Mouse (Mus musculus): Measurements from ENCODE around the gene Tmem141. TPM values are rescaled to one million over a fixed set of nuclear protein-coding genes. Genes with fewer than 3 reads are reported as not detected.

Tmem141 gene
- polyA plus RNA-seq, 1 experiment from 2014 or later: 66.8 TPM

DNA sequence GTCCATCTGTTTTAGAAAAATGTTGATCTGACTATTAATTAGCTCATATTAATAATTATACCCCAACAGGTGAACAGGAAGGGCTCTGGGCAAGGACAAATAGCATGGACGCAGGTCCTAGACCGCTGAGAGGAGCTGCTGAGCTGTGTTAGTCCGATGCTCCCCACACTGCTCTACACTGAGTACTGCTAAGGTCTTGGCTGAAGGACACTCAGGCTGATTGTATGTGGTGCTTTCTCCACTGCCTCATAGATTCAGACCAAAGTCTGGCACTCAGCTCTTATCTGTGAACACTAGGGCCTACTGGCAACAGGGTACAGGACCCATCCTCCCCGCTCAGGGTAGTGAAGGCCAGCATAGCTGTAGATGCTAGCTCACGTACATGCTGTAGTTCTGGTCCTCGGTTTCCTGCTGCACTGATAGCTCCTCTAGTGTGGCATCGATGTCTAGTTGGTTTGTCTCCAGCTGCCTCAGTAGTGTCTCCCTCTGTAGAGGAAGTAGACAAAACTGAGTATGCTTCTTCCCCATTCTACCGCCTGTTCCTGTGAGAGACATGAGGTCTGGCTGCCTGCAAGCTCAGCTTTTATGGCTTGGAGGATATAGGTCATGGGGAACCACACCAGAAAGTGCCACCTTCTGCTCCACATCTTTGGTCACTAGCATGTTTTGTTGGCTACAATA lies 33.4 kb downstream of the Tmem141 start:
- Histone ChIP-seq H3K9ac (ENCODE audit: low read depth, low read length) (no peak overlapping the region), H3K4me1 (ENCODE audit: control insufficient read depth, insufficient read depth, low read depth, low read length) (no peaks in the 10 kb centered on the region), H3K4me2 (ENCODE audit: low read length) (no peak overlapping the region), H3K27ac (ENCODE audit: low read depth, low read length) (no peak overlapping the region), H3K9me3 (ENCODE audit: control insufficient read depth, low read length) (no peaks in the 10 kb centered on the region), H3K27me3 (replicated peaks; ENCODE audit: control insufficient read depth, insufficient read depth, low read length) (no peaks in the 10 kb centered on the region), H3K36me3 (ENCODE audit: control insufficient read depth, insufficient read depth, low read length) (peaks cover 33% of the 10 kb centered on the region), H3K4me3 (ENCODE audit: low read length) (no peak overlapping the region)
- no peak for ATAC-seq
- 97% methylated on average over 8 of the region's 8 CpGs for WGBS

DNA sequence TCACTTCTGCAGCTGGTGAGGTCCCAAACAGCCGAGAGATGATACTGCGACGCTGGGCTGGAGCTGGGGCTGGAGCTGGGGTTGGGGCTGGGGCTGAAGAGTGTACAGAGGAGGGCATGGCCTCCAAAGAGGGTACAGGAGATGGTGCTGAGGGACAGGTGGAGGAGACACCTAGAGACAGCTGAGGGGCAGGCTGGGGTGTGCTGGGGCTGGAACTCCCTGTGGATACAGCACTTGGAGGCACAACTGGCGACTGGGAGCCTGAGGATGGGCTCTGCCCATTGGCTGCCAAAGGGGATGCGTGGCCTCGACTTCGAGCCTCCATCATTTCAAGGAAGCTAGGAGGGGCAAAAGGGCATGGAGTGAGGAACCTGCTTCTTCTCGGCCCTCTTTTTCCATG lies 34.5 kb downstream of the Tmem141 start:
- 94% methylated on average over 8 of the region's 8 CpGs for WGBS
- no peak overlapping the region for H3K9ac ChIP-seq (ENCODE audit: low read depth, low read length)
- H3K4me2 ChIP-seq (ENCODE audit: low read length): no peak overlapping the region
- no peak for ATAC-seq
- no peak overlapping the region for H3K27ac ChIP-seq (ENCODE audit: low read depth, low read length)
- no peaks in the 10 kb centered on the region for H3K9me3 ChIP-seq (ENCODE audit: control insufficient read depth, low read length)
- H3K36me3 ChIP-seq (ENCODE audit: control insufficient read depth, insufficient read depth, low read length): peaks cover 30% of the 10 kb centered on the region
- peaks cover 6% of the 10 kb centered on the region for H3K4me1 ChIP-seq (ENCODE audit: control insufficient read depth, insufficient read depth, low read depth, low read length)
- H3K4me3 ChIP-seq (ENCODE audit: low read length): no peak overlapping the region
- no peaks in the 10 kb centered on the region for H3K27me3 ChIP-seq (replicated peaks; ENCODE audit: control insufficient read depth, insufficient read depth, low read length)

DNA sequence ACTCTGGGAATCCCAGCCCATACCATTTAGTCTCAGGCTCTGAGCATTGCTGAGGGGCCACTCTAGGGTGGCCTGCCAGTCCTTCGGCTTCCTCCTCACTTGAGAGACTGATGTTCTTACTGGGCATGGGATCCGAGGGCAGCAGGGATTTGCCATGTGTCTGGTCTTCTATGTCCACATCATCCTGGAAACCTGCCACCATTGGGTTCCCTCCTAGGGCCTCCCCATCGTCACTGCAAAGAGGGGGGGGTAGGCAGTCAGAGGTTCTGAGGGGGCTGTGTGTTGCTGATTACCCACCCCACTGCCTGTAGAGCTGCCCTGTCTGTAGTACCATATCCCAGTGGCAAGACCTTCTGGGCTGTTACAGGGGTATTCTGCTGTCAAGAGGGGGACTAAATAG lies 36.2 kb downstream of the Tmem141 start:
- Histone ChIP-seq H3K27me3 (replicated peaks; ENCODE audit: control insufficient read depth, insufficient read depth, low read length) (peaks cover 3% of the 10 kb centered on the region), H3K36me3 (ENCODE audit: control insufficient read depth, insufficient read depth, low read length) (peaks cover 20% of the 10 kb centered on the region), H3K27ac (ENCODE audit: low read depth, low read length) (no peak overlapping the region), H3K4me2 (ENCODE audit: low read length) (no peak overlapping the region), H3K4me3 (ENCODE audit: low read length) (no peak overlapping the region), H3K9ac (ENCODE audit: low read depth, low read length) (no peak overlapping the region), H3K4me1 (ENCODE audit: control insufficient read depth, insufficient read depth, low read depth, low read length) (peaks cover 20% of the 10 kb centered on the region), H3K9me3 (ENCODE audit: control insufficient read depth, low read length) (no peaks in the 10 kb centered on the region)
- WGBS: 88% methylated on average over 3 of the region's 3 CpGs
- ATAC-seq: no peak

DNA sequence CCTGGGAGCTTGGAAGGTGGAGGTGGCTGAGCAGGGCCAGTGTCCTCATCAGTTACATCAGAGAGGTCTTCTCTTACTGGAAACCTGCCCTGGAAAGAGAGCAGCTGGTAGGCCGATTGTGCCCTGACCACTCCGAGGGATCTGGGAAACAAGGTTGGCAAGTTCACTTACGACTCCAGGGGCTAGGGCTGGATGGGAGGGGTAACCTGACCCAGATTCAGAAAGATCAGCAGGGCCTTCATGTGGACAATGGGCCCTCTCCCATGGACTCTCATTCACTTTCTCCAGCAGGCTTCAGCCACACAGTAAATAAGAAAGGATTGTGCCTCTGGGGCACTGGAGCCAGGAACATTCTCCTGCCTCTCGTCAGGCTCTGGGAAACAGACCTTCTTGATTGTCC lies 36.9 kb downstream of the Tmem141 start:
- Histone ChIP-seq H3K9me3 (ENCODE audit: control insufficient read depth, low read length) (no peaks in the 10 kb centered on the region), H3K27me3 (replicated peaks; ENCODE audit: control insufficient read depth, insufficient read depth, low read length) (peaks cover 10% of the 10 kb centered on the region), H3K9ac (ENCODE audit: low read depth, low read length) (no peak overlapping the region), H3K4me2 (ENCODE audit: low read length) (no peak overlapping the region), H3K4me3 (ENCODE audit: low read length) (no peak overlapping the region), H3K36me3 (ENCODE audit: control insufficient read depth, insufficient read depth, low read length) (peaks cover 20% of the 10 kb centered on the region), H3K27ac (ENCODE audit: low read depth, low read length) (no peak overlapping the region), H3K4me1 (ENCODE audit: control insufficient read depth, insufficient read depth, low read depth, low read length) (peaks cover 28% of the 10 kb centered on the region)
- no peak for ATAC-seq
- 86% methylated on average over 4 of the region's 4 CpGs for WGBS

- no peak for ATAC-seq
- Histone ChIP-seq H3K36me3 (ENCODE audit: control insufficient read depth, insufficient read depth, low read length) (peaks cover 20% of the 10 kb centered on the region), H3K4me1 (ENCODE audit: control insufficient read depth, insufficient read depth, low read depth, low read length) (peaks cover 33% of the 10 kb centered on the region), H3K27me3 (replicated peaks; ENCODE audit: control insufficient read depth, insufficient read depth, low read length) (peaks cover 17% of the 10 kb centered on the region), H3K4me2 (ENCODE audit: low read length) (no peak overlapping the region), H3K4me3 (ENCODE audit: low read length) (no peak overlapping the region), H3K9ac (ENCODE audit: low read depth, low read length) (no peak overlapping the region), H3K27ac (ENCODE audit: low read depth, low read length) (no peak overlapping the region), H3K9me3 (ENCODE audit: control insufficient read depth, low read length) (no peaks in the 10 kb centered on the region)
- WGBS: 90% methylated on average over 3 of the region's 3 CpGs
These were observed 37.7 kb downstream of the Tmem141 start for GRCm38 (mm10) chr2:25584152-25584551.

GRCm38 (mm10) chr2:25583571-25583970 lies 38.2 kb downstream of the Tmem141 start:
- Histone ChIP-seq H3K36me3 (ENCODE audit: control insufficient read depth, insufficient read depth, low read length) (peaks cover 23% of the 10 kb centered on the region), H3K9ac (ENCODE audit: low read depth, low read length) (no peak overlapping the region), H3K4me1 (ENCODE audit: control insufficient read depth, insufficient read depth, low read depth, low read length) (peaks cover 34% of the 10 kb centered on the region), H3K27ac (ENCODE audit: low read depth, low read length) (no peak overlapping the region), H3K27me3 (replicated peaks; ENCODE audit: control insufficient read depth, insufficient read depth, low read length) (peaks cover 23% of the 10 kb centered on the region), H3K4me2 (ENCODE audit: low read length) (no peak overlapping the region), H3K9me3 (ENCODE audit: control insufficient read depth, low read length) (peaks cover under 1% of the 10 kb centered on the region; the same call in 1 of the 2 replicates), H3K4me3 (ENCODE audit: low read length) (no peak overlapping the region)
- no peak for ATAC-seq
- 77% methylated on average over 4 of the region's 4 CpGs for WGBS

DNA sequence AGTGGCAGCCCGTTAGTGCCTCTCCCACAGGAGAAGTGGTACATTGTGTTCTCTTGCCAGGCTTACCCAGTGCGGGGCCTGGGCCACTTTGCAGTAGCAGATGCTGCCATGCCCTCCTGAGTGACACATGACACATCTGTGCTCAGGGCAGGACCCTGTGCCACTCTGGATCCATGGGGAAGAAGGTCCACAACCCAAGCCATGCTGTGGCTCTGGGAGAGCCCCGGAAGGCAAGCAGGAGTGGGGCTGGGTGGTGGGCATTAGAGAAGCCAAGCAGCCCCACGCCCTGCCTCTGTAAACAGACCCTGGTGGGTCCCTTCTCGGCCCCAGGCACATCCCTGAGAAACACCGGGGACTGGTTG lies 38.7 kb downstream of the Tmem141 start:
- Histone ChIP-seq H3K9ac (ENCODE audit: low read depth, low read length) (no peak overlapping the region), H3K4me2 (ENCODE audit: low read length) (no peak overlapping the region), H3K4me1 (ENCODE audit: control insufficient read depth, insufficient read depth, low read depth, low read length) (peaks cover 37% of the 10 kb centered on the region), H3K36me3 (ENCODE audit: control insufficient read depth, insufficient read depth, low read length) (peaks cover 23% of the 10 kb centered on the region), H3K27me3 (replicated peaks; ENCODE audit: control insufficient read depth, insufficient read depth, low read length) (peaks cover 27% of the 10 kb centered on the region), H3K27ac (ENCODE audit: low read depth, low read length) (no peak overlapping the region; the same call in 1 of the 2 replicates), H3K4me3 (ENCODE audit: low read length) (no peak overlapping the region), H3K9me3 (ENCODE audit: control insufficient read depth, low read length) (peaks cover 3% of the 10 kb centered on the region; the same call in 1 of the 2 replicates)
- 55% methylated on average over 6 of the region's 6 CpGs for WGBS
- no peak for ATAC-seq

- Histone ChIP-seq H3K9ac (ENCODE audit: low read depth, low read length) (no peak overlapping the region), H3K4me2 (ENCODE audit: low read length) (no peak overlapping the region), H3K4me1 (ENCODE audit: control insufficient read depth, insufficient read depth, low read depth, low read length) (peaks cover 42% of the 10 kb centered on the region)
These were observed 39.2 kb downstream of the Tmem141 start for GRCm38 (mm10) chr2:25582466-25583119.

DNA sequence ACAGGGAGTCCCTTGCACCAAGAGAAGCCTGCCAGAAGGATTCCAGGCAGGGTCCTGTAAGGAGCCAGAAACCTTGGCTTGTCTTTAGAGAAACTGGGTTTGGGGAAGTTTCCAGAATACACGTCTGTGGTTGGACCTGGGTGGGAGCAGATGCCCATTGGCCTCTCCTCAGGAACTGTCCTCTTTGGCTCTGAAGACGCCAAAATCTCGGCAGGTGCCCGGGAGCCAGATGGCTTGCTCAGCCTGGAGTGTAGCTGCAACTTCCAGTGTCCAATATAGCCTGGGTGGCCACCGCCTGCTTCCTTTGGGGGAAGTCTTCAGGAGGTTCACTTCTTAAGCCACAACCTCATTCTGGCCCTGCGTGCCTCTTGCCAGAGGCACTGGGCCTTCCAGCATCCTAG lies 39.9 kb downstream of the Tmem141 start:
- Histone ChIP-seq H3K4me2 (ENCODE audit: low read length) (peak overlapping the region; percentile 83), H3K36me3 (ENCODE audit: control insufficient read depth, insufficient read depth, low read length) (peaks cover 27% of the 10 kb centered on the region), H3K4me1 (ENCODE audit: control insufficient read depth, insufficient read depth, low read depth, low read length) (peaks cover 46% of the 10 kb centered on the region), H3K9ac (ENCODE audit: low read depth, low read length) (peak overlapping the region; percentile 45; the same call in 1 of the 2 replicates), H3K27me3 (replicated peaks; ENCODE audit: control insufficient read depth, insufficient read depth, low read length) (peaks cover 38% of the 10 kb centered on the region), H3K9me3 (ENCODE audit: control insufficient read depth, low read length) (peaks cover 3% of the 10 kb centered on the region; the same call in 1 of the 2 replicates), H3K4me3 (ENCODE audit: low read length) (no peak overlapping the region; the same call in 1 of the 2 replicates), H3K27ac (ENCODE audit: low read depth, low read length) (peak overlapping the region; percentile 48)
- WGBS: 26% methylated on average over 6 of the region's 6 CpGs
- ATAC-seq: peak; percentile 7; the same call in 1 of the 2 replicates

More at GRCm38 (mm10) chr2:25582466-25583119, 39.2 kb downstream of the Tmem141 start:
- whole genome bisulfite sequencing: 41% methylated on average over 12 of the region's 12 CpGs
- Histone ChIP-seq H3K4me3 (ENCODE audit: low read length) (no peak overlapping the region), H3K27me3 (replicated peaks; ENCODE audit: control insufficient read depth, insufficient read depth, low read length) (peaks cover 32% of the 10 kb centered on the region), H3K9me3 (ENCODE audit: control insufficient read depth, low read length) (peaks cover 3% of the 10 kb centered on the region; the same call in 1 of the 2 replicates), H3K27ac (ENCODE audit: low read depth, low read length) (peak overlapping the region; percentile 48), H3K36me3 (ENCODE audit: control insufficient read depth, insufficient read depth, low read length) (peaks cover 23% of the 10 kb centered on the region)
- ATAC-seq: peak; percentile 38
